Mouse (Mus musculus) megakaryocyte, embryonic 14.5 days (primary cell): ENCODE measurements around the gene A2ml1.

Experiments used
- FLI1 ChIP-seq: IDR thresholded peaks from 2 replicates; pipeline ENCODE4 v1.6.1; 2012; ENCODE audit warnings: low read length, inconsistent platforms, mixed read lengths
- GATA1 ChIP-seq: IDR thresholded peaks from 3 replicates; pipeline ENCODE4 v1.6.1; 2012; ENCODE audit warnings: mixed read lengths, low read length, inconsistent platforms, borderline replicate concordance

DNA sequence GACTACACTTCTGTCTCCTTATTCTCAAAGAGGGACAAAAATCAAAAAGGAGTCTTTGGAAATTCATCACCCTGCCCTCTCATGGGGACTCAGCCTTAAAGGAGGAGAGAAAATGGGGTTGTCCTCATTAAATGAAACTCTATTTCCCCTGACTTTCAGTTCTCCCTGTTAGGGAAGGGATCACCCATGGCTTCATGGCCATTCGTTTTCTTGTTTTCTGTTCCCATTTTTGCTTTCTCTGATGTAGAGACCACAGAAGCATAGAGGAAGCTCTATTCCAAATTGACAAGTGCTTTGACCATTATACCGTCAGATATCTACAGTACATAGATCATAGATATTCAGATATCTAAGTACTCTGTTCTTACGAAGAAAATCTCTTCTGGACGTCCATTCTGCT, 36.0 kb downstream of the A2ml1 start:
- TF ChIP-seq GATA1 = no peak
- TF ChIP-seq FLI1 = no peak
